8 mouse cellular contexts compared by ENCODE assay signal in genomic region chr4:109280459-109281160, GRCm38 (mm10). TPM values are rescaled to one million over a fixed set of nuclear protein-coding genes. Genes with fewer than 3 reads are reported as not detected.
DNase-seq lines count a peak whose midpoint lies in the region; ATAC-seq lines count a peak whose summit lies in the region.

No protein-coding gene starts in this region.

- under 1% methylated on average over 63 of the region's 85 CpGs for WGBS in heart, embryonic 13.5 days
- under 1% methylated on average over 79 of the region's 85 CpGs for WGBS in limb, embryonic 10.5 days

- no peaks in the 10 kb centered on the region for H3K36me3 ChIP-seq in heart, embryonic 13.5 days
- no peaks in the 10 kb centered on the region for H3K36me3 ChIP-seq in limb, embryonic 10.5 days

- peak overlapping the region; percentile 95 for H3K4me3 ChIP-seq in heart, embryonic 13.5 days
- peak overlapping the region; percentile 92 for H3K4me3 ChIP-seq in limb, embryonic 10.5 days

- no peaks in the 10 kb centered on the region for H3K27me3 ChIP-seq in heart, embryonic 13.5 days (replicated peaks)
- H3K27me3 ChIP-seq in limb, embryonic 10.5 days (ENCODE audit: low read depth, poor library complexity, severe bottlenecking): peaks cover 10% of the 10 kb centered on the region; the same call in 1 of the 2 replicates

- no peaks in the 10 kb centered on the region for H3K9me3 ChIP-seq in heart, embryonic 13.5 days
- H3K9me3 ChIP-seq in limb, embryonic 10.5 days (replicated peaks): no peaks in the 10 kb centered on the region

- H3K4me2 ChIP-seq in heart, embryonic 13.5 days: peak overlapping the region; percentile 90

- peak overlapping the region; percentile 94 for H3K9ac ChIP-seq in heart, embryonic 13.5 days

- DNase-seq in A20 (ENCODE audit: low read depth, low spot score): peak; percentile 73
- peak; percentile 22 for DNase-seq in ES-CJ7 (ENCODE audit: low read depth, low spot score)
- peak; percentile 50 for DNase-seq in embryo, embryonic 9.5 days (ENCODE audit: extremely low spot score)
- DNase-seq in limb, embryonic 10.5 days (ENCODE audit: low spot score): peak; percentile 64
- DNase-seq in mesoderm, embryonic 11.5 days (ENCODE audit: low read depth, low spot score): peak; percentile 23
- DNase-seq in spleen, postnatal 14 days (ENCODE audit: low spot score in 2 of 2): peak; percentile 19 to 28
- DNase-seq in retina, postnatal 1 day: no peak

- ATAC-seq in heart, embryonic 13.5 days (ENCODE audit: extremely low read depth, insufficient number of reproducible peaks, low FRiP score, low TSS enrichment): peak; percentile 82

- peak overlapping the region; percentile 87 for H3K27ac ChIP-seq in heart, embryonic 13.5 days (replicated peaks)
- H3K27ac ChIP-seq in limb, embryonic 10.5 days: peak overlapping the region; percentile 93

- H3K4me1 ChIP-seq in heart, embryonic 13.5 days: peaks cover 28% of the 10 kb centered on the region
- peaks cover 8% of the 10 kb centered on the region for H3K4me1 ChIP-seq in limb, embryonic 10.5 days

RNA-seq across cellular contexts. Expression of gene Eps15, which starts 0.5 kb away (rescaled TPM):
- polyA plus RNA-seq in heart, embryonic 13.5 days (2015; fragmentation: Nextera tagmentation; extraction: Ambion mirVana): 25.4 and 31.1 TPM in 2 replicates
- polyA plus RNA-seq in limb, embryonic 10.5 days (2016; fragmentation: Nextera tagmentation; extraction: Ambion mirVana): 26.4 and 33.4 TPM in 2 replicates

RNA-seq across cellular contexts. Expression of gene Calr4, which starts 46.3 kb away (rescaled TPM):
- 0.12 and 0.34 TPM in 2 replicates for polyA plus RNA-seq in heart, embryonic 13.5 days (2015; fragmentation: Nextera tagmentation; extraction: Ambion mirVana)
- not detected in 2 replicates for polyA plus RNA-seq in limb, embryonic 10.5 days (2016; fragmentation: Nextera tagmentation; extraction: Ambion mirVana)
